Mouse (Mus musculus) R1 (cell line): ENCODE measurements around the gene Nemp1.
A peak's percentile ranks its signal among the peaks of the same experiment; 100 is the strongest.

Source experiments
- DNase-seq: peaks from one replicate; pipeline ENCODE4 v3.0.0-alpha.2; 2018; ENCODE audit warnings: low read depth, low spot score

Nemp1 gene

GRCm38 (mm10) chr10:127666501-127667268 is at the start of gene Nemp1:
Nemp1 (plus strand) TSS chr10:127666901.
- DNase-seq = peak; percentile 88

DNA sequence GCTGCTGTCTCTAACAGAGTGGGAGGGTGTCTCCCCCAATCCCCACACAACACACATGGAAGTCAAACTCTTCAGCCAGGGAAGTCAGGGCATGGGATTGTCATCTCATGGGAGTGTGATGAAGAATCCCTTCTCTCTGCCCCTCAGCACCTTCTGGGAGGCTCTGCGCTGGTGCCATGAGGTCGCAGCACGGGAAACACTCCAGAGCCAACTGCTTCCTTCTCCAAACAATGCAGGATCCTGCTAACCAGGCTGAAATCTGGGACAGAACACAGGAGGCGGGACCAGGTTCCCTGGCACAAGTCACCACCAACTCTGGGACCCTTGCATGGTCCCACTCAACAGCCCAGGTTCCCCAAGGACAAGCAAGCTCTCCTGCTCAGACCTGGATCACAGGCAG is 49.4 kb upstream of the Nemp1 start:
- DNase-seq = no peak

DNA sequence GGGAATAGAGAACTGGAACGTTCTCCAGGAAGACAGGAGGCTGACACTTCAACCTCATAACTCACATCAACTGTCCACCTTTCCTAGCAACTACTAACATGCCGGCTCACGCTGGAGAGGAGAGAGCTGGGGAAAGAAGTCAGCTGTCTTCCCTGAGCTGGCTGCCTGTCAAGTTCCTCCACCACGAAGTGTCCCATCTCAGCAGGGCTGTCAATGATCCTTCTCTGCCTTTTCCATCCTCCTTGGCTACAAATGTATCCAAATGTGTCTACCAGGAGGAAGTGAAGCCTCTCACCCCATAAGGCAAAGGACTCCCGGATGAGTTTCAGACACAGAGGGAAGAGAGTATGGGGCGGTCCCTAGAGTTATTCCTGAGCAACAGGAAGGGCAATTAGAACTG is 48.5 kb upstream of the Nemp1 start:
- no peak for DNase-seq

GRCm38 (mm10) chr10:127619119-127619721 is 47.5 kb upstream of the Nemp1 start:
- DNase-seq = no peak

DNA sequence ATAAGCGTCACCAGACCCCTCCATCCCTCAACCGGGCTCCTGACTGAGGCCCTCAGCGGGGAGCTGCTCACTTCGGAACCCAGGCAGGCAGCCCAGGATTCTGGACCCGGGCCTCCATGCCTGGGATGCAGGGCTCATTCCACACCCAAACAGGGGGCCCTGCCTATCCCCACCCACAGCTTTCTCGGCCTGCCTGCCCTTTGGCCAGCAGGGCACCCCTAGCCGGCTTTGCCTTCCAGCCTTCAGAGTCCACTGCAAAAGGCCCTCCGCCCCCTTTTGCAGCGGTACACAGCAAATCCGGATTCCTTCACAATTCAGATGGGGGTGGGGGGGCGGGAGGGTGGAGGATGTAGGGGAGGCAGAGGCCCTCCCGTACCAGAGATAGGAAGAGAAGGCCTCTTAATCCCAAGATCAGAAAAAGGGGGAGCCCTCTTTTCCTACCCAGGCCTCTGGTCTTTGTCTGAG is 46.7 kb upstream of the Nemp1 start:
- no peak for DNase-seq

GRCm38 (mm10) chr10:127620406-127621190 is 46.1 kb upstream of the Nemp1 start, which contains the start of gene Lrp1:
Lrp1 (minus strand) TSS chr10:127621148.
- DNase-seq = peak; percentile 62

GRCm38 (mm10) chr10:127621191-127622056 is 45.3 kb upstream of the Nemp1 start:
- DNase-seq = peak; percentile 96

- peak; percentile 52 for DNase-seq
Observed at GRCm38 (mm10) chr10:127622057-127622392, 44.7 kb upstream of the Nemp1 start.

GRCm38 (mm10) chr10:127622661-127623060 is 44.0 kb upstream of the Nemp1 start:
- no peak for DNase-seq

GRCm38 (mm10) chr10:127623439-127624216 is 43.1 kb upstream of the Nemp1 start:
- peak; percentile 46 for DNase-seq

DNA sequence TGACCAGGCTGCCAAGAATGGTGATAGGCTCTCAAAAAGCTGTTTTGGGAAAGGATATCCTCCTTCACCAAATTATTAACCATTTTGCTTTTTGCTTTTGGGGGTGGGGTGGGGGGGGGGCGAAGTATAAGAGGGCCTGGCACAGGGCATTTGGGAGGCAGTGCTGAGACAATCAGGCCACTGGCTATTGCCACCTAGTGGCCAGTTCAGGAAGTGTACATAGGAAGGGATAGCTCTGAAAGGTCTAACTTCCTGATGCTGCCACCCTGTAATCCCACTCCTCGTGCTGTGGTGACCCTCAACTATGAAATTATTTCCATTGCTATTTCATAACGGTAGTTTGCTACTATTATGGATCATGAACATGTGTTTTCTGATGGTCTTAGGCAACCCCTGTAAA is 40.3 kb upstream of the Nemp1 start:
- DNase-seq = peak; percentile 78

DNA sequence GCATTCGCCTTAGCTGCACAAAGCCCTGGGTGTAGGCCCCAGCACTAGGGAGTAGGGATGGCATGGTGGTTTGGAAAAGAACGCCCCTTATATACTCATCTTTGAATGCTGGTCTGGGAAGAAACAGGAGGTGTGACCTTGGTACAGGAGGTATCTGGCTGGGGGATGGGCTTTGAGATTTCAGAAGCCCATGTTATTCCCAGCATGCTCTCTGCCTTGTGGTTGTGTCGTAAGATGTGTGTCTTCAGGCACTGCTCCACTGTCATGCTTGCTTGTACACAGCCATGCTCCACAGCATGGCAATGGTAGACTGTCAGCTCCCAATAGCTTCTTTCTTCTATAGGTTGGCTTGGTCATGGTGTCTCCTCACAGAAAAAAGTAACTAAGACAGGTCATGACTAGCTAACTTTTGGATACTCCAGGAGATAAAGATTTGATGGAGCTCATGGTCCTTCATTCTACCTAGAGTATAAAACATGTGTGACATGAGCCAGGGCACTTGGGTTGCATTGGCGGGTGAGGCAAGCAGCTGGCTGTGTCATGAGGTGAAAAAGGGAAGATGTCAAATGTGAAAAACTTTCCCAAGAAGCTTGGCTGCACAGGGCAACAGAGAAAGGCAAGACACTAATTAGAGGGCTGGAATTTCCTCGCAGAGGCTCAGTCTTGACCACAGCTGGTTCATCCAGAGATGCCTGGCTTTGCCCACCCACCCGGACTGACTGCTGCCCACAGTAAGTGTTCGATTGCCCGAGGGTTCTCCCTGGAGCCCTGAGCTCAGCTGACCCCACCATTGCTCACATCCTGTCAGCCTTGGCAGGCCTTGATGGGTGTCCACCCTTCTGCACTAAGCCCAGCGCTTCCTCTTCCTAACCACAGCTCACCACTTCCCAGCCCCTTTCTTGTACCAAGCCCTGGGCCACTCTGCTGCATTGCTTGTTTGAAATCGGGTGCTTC is 35.2 kb upstream of the Nemp1 start:
- no peak for DNase-seq

GRCm38 (mm10) chr10:127632668-127633271 is 33.9 kb upstream of the Nemp1 start:
- no peak for DNase-seq

- DNase-seq = no peak
Observed at GRCm38 (mm10) chr10:127640421-127640820, 26.3 kb upstream of the Nemp1 start.

GRCm38 (mm10) chr10:127641861-127642771 is 24.6 kb upstream of the Nemp1 start:
- DNase-seq = peak; percentile 82

GRCm38 (mm10) chr10:127642772-127643552 is 23.7 kb upstream of the Nemp1 start, which contains the start of gene Stat6:
Stat6 (plus strand) TSS chr10:127642986.
- DNase-seq = peak; percentile 41
